Mouse (Mus musculus): ENCODE data around the gene Plpp7.
A peak's percentile ranks its signal among the peaks of the same experiment; 100 is the strongest.

Gene Plpp7

DNA sequence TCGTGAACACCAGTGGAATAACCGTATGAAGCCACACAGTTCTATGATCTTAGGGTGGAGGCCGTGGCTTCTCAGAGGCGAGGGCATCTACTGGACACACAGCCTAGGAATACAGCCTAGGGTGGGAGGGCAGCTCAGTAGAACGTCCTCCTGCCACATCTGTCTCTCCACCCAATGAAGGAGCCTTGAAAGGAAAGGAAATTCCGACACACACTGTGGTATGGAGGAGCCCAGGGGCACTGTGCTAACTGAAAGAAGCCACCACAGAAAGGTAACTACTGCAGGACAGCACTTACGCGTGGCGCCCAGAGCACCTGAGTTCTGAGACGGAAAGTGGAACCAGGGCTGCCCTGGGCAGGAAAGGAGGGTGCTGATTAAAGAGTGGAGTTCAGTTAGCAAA, 24.6 kb upstream of the Plpp7 start:
- DNase-seq: no peak

DNA sequence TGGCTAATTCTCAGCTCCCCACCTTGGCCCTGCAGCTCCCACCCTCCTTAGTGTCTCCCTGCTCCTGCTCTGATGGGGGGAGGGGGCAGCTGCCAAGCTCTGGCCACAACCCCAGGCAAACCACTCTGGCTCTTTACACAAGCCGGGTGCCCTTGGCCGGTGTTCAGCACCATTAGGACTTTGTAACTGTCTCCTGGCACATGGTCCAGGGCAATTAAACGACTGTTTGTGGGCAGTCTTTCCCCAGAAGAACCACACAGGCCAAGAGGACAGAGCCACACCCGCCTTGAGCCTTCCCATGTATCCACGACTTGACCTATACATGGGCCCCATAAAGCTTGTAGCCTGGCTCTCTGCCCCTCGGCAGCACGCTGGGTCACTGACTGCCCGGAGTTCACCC, 20.9 kb upstream of the Plpp7 start:
- no peak for DNase-seq

DNA sequence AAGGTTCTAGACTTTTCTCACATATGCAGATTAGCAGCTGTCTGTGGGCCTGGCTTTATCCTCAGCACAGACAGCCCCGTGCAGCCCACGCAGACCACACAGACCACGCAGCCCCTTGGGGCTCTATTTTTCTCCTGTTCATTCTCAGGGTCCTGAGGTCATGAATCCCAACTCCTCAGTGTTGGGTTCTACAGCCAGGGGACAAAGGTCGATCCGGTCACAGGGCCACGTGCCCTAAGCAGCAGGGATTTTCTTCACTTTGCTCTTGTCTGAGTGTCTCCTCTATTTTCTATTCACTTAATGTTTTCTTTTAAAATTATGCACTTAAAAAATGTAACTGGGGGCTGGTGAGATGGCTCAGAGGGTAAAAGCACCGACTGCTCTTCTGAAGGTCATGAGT, 20.0 kb upstream of the Plpp7 start:
- DNase-seq: no peak

DNA sequence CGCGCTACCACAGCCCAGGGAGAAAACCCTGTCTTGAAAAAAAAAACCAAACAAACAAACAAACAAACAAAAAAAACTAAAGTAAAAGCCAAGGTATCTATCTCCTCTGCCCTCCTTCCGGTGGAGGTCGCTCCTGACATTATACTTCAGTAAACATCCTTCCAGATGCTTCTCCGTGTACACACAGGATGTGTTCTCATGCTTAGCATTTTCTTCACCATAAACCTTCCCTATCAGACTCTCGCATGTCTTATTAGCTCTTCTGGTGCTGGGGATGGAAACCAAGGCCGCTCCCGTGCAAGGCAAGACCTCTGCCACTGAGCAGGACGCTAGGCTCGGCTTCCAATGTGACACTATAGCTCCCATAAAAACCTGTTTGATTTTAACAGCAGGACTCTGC, 17.6 kb upstream of the Plpp7 start:
- DNase-seq: no peak

DNA sequence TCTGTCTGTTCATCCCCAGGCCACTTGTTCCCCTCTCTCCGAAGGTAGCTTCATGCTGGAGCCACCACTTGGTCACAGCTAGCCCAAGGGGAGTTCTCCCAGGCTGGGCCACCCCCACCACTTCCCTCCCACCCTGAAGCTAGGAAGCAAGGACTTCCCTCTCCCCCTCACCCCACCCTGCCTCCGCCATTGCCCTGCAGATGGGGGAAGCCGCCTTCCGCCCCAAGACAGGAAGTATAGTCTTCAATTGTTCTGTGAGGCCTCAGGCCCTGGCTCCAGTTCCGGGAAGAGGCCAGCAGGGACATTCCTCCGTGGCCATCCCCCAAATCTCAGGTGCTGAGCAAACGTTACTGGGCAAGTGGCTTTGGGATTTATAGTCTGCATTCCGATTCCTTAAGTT, 16.8 kb upstream of the Plpp7 start:
- no peak for DNase-seq

DNA sequence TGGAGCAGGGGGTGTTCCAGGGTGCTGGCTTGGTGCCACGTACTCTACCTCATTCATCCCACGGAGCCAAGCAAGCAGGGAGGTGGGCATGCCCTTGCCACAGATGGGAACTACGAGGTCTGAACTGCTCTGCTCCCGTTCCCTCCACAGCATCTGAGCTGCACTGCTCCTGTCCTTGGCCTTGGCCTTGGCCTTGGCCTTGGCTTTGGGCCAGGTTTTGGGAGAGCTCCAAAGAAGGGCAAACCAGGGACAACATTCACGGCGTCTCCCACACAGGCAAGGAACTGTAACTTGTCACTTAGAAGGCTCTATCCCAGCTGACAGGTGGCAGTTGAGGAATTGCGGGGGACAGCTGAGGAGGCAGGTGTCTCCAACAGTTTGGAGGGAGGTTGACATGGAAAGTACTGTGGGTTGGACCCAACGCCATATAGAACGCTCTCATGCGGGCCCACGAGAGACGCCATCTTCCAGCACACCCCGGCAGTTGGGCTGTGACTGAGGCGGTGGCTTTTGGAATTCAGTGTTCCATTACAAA, 16.1 kb upstream of the Plpp7 start:
- DNase-seq: no peak

DNA sequence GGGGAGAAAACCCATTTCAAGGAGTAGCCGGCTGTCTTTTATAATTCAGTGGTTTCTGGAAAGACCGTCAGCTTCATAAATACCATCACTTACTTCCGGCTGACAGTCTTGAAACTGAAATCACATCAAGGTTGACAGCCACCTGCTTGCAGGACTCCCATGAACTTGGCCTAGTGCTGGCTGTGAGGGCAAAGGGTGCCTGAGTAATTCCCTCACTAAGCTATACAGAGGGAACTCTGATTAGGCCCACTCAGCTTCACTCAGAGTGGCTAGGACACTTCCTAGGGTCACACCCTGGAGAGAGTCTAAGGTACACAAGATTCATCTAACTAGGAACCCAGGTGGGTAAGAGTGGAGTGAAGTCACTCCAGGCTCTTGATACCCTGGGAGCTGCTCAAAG, 14.6 kb upstream of the Plpp7 start:
- no peak for DNase-seq

DNA sequence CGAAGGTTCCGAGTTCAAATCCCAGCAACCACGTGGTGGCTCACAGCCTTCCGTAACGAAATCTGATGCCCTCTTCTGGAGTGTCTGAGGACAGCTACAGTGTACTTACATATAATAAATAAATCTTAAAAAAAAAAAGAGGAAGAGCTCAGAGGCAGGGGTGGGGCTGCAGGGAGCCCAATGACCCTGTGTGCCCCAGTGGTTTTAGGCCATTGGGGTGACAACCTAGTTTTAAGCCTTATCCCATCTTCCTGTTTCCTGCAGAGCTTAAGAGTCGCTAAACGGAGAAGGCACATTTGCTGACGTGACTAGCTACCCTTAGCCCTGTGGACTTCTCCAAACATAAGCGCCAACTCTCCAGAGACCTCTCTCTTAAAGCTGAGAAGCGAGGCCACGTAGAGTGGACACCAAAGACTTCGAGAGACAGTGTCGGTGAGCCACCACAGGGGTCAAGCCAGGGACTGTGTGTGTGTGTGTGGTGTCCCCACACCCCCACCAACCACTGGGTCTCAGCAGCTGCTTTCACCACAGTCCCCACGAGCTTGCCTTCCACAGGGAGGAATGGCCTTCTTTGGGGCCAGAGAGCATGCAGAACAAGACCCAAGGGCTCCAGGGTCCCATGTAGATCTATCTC, 13.9 kb upstream of the Plpp7 start:
- no peak for DNase-seq

DNA sequence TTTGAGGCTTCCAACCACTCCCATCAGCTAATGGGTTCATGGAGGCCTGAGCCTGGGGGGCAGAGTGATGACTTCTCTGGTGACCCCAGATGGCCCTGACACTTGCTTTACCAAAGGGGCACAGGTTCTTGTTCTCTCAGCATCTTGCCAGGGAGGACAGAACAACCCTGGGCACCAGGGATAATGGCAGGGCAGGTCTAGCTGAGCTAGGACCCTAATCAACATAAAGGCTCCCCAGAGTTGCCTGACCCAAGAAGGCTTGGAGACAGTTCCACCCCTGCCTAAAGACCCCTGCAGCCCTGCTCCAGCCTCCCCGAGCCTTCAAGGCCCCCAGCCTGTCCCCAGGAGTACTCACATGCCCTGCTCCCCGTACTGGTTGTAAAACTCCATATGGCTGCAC, 13.1 kb upstream of the Plpp7 start:
- DNase-seq: no peak

DNA sequence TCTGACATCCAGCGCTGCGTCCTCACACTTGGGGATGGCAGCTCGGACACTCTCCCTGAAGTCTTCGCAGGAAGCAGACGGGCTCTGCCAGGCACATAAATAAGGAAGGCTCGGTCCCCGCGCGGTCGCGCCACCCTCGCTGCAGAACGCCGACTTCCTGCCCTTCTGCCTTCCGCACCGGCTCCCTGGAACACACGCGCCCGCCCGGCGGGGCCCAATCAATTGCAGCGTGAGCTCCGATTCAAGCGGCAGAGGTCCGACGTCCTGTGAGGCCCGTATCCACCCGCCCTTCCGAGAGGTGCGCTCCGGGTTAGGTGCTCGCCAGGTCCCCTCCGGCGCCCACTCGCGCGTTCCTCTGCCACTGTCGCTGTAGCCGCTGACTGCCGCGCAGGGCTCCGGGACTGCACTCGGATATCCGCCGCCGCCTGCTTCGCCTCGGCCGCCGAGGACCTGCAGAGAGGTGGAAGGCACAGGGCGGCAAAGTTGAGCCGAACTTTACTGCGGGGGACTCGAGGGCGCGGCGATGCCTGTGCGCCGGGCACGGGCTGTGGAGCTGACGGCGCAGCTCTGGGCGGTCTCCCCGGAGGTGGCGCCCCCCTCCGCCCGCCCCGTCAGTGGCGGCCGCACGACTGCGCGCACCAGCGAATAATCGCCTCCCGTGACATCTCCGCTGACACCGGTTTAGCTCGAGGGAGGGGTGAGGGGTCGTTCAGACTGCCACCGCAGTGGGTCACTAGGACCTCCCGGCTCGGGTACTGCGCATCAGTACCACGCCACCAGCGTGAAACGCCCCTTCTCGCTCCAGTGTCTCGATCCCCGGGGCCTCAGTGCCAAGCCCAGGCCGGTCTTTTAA, 11.9 kb upstream of the Plpp7 start:
- peak; percentile 46 for DNase-seq

DNA sequence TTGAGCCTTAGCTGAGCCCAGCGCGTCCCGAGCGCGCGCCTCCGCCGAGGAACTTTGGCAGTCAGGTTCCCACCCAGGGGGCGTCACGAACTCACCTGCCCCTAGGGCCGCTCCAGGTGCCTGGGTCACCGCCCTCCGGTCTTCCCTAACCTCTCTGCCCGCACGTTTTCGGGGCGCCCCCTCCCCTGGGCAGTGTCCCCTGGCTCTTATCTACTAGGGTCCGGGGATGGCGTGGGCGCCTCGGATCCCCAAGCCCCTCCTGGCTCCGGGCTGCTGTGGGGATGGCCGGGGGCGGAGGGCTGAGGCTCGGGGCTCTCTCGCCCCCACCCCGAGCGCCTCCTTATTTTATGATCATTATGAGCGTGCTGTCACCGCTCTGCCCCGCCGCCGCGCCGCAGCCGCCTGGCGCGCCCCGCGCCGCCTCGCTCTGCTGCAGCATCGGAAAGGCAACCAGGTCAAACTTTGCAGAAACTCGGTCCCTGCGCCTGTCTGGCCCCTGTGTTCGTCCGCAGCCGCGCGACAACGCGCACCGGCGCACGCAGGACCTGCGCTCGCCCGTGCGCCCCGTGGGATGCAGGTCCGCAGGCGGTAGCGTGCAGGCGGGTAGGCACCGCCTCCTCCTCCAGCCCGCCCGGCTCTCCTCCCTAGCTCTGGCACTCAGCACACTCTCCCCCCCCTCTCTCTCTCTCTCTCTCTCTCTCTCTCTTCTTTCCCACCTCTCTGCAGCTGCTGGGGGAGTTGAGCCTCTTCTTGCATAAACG, 11.0 kb upstream of the Plpp7 start, which contains the start of gene Fam78a:
Gene Fam78a, minus strand, starts transcription at position 747 of the 761 bp plus-strand sequence.
- peak; percentile 62 for DNase-seq

DNA sequence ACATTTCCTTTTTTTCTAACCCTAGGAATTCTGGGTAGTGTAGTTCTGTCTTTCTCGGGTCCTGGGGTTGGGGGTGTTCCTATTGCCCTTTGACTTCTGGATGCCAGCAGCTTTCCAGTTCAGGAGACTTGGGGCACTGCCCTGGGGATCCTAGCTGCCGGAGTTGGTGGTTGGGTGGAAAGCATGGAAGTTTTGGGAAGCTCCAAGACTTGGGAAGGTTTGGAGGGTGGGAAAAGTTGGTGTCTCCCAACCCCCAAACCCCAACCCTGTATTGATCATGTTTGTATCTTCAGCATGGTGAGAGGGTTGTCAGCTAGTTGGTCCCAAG, 10.5 kb upstream of the Plpp7 start:
- no peak for DNase-seq

DNA sequence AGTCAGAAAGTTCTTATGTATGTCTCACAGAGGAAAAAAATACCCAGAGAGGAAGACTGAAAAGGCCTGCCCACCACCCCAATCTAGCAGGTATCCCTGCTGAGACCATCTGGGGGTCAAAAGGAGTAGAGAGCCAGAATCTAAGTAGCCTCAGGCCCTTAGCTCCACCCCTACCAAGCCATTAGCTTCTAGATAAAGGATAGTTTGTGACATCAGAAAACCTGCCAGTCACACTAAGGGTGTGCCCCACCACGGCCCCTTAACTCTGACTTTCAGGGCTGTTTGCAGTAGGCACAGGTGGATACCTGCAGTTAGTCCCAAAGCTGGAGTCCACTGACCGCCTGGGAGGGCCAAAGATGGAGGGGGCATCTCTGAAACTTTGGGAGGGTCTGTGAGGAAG, 10.1 kb upstream of the Plpp7 start:
- DNase-seq: no peak

DNA sequence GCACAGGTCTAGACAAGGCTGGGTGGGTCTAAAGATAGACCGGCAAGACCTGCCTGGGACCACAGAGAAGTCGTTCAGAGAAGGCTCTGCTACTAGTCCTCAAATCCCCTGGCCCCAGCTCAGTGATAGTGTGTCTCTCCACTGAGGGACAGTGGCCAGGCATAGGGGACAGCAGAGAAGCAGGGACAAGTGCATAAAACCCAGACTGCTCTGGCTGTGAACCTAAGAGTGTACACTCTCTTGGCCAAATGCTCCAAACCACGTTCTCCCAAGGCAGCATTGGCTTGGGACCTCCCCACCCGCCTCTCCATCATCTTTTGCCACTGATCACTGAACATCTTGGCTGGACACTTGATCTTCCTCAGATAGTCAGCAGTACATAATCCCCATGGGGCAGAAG, 7.7 kb upstream of the Plpp7 start:
- no peak for DNase-seq

DNA sequence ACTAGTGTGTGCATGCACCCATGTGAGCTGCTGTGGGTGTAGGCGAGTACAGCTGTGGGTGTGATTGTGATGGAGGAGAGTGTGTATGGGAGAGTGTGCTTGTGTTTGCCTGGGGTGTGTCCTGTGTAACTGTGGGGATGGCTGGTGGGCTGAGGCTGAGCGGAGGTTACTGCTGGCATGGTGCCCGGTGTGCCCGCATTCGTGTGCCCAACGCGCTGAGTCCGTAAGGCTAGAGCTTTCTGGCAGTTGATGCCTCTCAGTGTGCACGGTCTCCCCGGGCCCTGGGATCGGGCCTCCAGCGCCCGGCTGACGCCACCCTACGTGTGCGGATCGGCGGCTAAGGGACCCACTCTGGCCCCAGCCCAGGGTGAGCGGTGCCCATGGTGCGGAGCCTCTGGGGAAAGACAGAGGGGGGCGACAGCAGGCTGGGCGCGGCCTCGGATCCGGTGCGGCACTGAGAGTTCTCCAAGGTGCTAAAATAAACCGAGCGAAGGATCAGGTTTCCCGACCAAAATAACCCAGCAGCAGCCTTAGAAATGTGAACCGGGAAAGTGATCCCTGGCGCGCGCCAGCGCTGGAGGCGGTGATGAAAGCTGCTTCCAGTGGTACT, 6.9 kb upstream of the Plpp7 start:
- peak; percentile 82 for DNase-seq

DNA sequence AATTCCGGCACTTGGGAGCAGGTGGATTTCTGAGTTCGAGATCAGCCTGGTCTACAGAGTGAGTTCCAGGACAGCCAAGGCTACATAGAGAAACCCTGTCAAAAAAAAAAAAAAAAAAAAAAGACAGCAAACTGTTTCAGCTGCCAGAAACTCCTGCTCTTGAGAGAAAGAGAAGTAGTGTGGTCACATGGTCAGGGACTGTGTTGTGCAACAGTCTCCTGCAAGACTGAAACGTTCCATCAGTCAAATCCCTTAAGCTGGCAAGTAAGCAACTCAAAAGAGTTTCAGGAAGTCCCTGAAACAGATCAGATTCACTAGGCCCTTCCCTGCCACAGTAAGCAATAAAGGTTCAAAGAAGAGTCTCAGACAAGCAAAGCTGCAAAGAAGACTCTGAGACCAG, 5.7 kb upstream of the Plpp7 start:
- no peak for DNase-seq

DNA sequence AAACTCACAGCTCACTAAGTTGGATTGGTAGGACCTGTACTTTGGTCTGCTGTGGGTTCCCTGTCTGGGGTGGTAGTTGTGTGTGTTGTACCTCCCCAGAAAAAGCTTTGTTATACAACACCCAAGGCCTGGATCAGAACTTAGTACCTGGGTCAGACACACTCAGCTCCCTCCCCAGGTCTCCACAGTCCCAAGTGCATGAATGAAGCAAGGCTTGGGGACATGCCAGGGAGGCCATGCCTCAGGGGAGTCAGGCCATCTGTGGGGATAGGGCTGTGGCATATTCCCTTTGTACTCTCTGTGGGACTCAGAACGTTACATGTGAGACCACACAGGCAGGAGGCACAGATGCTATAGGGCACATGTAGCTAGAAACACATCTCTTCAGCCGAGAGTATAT, 5.2 kb upstream of the Plpp7 start:
- no peak for DNase-seq

DNA sequence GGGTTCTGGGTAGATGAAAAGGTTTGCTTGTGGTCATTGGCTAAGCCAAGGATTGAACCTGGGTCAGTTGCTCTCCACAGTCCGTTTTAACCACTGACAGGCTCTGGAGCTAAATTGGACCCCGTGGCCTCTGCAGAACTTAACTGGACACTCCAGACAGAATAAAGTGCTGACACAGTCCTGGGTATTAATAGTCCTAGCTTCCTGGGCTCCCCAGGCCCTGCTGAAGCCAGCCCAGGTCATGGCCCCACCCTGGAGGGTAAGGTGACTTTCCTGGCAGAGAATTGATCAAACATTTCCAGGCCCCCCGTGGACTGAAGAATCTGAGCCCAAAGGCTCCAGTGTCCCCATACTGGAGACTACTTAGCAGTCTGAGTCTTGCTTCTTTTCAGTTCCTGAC, 3.4 kb upstream of the Plpp7 start:
- no peak for DNase-seq

DNA sequence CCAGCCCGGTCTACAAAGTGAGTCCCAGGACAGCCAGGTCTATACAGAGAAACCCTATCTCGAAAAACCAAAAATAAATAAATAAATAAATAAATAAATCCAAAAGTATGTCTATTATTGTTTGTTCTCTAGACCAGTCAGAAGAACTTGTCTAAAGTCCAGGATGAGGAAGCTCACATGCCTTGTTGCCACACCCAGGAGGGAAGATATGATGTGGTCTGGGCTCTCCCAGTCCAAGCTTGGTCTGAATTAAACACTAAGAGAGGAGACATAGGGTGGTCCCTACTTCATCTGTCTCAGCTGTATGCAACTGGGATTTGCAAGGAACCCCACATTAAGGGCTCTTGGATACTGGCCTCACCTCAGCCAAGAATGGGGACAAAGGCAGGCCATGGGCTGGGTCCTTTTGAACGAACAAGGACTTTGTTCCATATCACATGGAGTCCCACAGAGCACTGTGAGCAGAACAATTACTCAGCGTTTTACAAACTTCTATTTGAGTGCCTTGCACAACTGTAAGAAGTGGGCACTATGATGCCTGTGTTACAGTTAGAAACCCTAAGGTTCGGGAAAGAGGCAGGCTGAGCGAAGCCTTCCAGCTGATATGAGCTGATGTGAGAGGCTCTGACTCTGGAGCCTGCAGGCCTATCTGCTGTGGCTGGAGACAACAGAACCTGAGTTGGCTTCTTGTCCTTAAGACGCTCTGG, 1.2 kb upstream of the Plpp7 start:
- no peak for DNase-seq

DNA sequence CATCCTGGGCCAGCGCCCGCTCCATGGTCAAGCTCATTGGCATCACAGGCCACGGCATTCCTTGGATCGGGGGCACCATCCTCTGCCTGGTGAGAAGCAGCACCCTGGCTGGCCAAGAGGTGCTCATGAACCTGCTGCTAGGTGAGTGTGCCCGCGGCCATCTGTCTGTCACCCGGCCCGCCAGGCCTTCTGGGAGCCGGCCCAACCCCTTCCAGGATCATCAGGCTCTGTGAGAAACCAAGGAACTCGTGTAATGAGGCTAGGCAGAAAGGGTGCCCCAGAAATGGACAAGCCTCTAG, 743 bp downstream of the Plpp7 start:
- DNase-seq: no peak

DNA sequence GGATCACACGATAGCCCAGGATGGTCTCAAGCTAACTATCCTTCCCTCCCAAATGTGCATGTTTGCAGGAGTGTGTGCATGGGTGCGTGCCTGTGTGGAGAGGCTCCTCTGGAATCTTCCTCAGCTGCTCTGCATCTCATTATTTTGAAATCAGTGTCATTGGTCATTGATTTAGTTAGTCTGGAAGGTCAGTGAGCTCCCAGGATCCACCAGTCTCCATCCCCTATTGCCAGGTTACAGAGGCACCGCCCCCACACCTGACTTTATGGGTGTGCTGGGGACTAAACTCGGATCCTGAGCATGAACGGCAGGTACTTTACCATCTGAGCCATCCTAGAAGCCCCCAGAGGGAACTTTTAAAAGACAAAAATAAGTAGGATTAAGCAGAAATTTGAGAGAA, 7.6 kb downstream of the Plpp7 start:
- no peak for DNase-seq

DNA sequence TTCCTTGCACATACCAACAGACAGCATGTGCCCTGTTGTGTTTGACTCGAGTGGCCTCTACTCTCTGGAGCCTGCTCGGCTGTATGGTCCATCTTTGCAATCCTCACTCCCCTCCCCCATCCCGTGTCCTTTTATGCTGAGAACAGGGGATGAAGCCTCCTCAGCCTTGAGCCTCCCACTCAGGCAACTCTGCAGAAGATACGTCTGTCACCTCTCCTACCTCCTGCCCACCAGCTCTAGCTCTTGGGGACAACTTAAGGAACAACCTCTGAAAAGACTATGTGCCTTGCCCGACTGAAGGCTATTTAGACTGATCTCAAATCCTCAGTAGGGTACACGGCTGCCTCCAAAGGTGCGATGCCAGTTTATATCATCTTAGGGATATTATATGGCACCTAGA, 8.2 kb downstream of the Plpp7 start:
- DNase-seq: peak; percentile 63

DNA sequence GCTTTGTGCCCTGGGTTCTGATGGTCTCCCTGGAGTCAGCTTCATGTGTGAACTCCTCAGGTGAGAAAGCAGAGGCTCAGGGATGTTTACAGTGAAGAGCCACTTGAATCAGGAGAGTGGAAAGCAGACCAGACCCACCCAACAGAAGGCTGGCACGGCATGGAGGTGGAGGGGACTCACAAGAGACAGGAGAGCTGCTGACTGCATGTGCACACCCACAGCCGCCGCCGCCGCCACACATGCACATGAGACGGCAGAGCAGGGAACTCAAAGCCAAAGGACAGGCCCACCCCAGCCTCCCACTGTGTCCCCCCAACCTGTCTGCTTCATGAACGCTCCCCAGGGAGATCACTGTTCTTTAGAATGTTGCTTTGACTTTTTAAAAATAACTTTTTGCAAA, 8.8 kb downstream of the Plpp7 start:
- DNase-seq: peak; percentile 61
